ENCODE assay signal across 9 mouse cellular contexts in genomic region chr13:104094531-104095385, GRCm38 (mm10). TPM values are rescaled to one million over a fixed set of nuclear protein-coding genes. Genes with fewer than 3 reads are reported as not detected.
DNase-seq lines count a peak whose midpoint lies in the region; ATAC-seq and TF ChIP-seq lines count a peak whose summit lies in the region.
"Had no signal": no experiment of that assay in that cellular context is flagged by ENCODE, and none has a peak within 500 bp of the region (broad histone marks: within the 10 kb centered on the region; RNA-seq: fewer than 3 reads in every experiment).

No protein-coding gene starts in this region.

- peak; percentile 16 for DNase-seq in urinary bladder, postnatal 25 days (ENCODE audit: low spot score)
- no peak for DNase-seq in urinary bladder, postnatal 10 days (ENCODE audit: low spot score)
- peak; percentile 32 to 33 for DNase-seq in heart, adult 9 months (ENCODE audit: low spot score in 2 of 2)
- DNase-seq in liver, postnatal 0 days: no peak
- DNase-seq in hindbrain, embryonic 11.5 days (ENCODE audit: low spot score): no peak
- no peak for DNase-seq in layer of hippocampus, adult 8-10 months (ENCODE audit: low spot score in 2 of 2)
- no peak for DNase-seq in left cerebral cortex, adult 2 months (ENCODE audit: extremely low spot score in 1 of 2, low spot score in 2 of 2)

- TF ChIP-seq CTCF in liver, postnatal 0 days (IDR thresholded peaks at IDR 0.05; ENCODE audit: low read depth): no peak
- TF ChIP-seq CTCF in left cerebral cortex, adult 2 months (IDR thresholded peaks at IDR 0.05): no peak

- 70% methylated on average over 11 of the region's 11 CpGs for WGBS in liver, postnatal 0 days (ENCODE audit: insufficient replicate concordance)
- WGBS in hindbrain, embryonic 11.5 days: 83% methylated on average over 11 of the region's 11 CpGs

- no peak overlapping the region for H3K4me3 ChIP-seq in liver, postnatal 0 days (ENCODE audit: low read depth, low read length)
- no peak overlapping the region for H3K4me3 ChIP-seq in hindbrain, embryonic 11.5 days (ENCODE audit: low read depth, low read length)
- no peak overlapping the region for H3K4me3 ChIP-seq in left cerebral cortex, adult 2 months
- H3K4me3 ChIP-seq: layer of hippocampus, adult 2 months had no signal

- ATAC-seq in liver, postnatal 0 days: peak; percentile 44; the same call in 1 of the 2 replicates
- no peak for ATAC-seq in megakaryocyte-erythroid progenitor cell, adult 5-6 weeks (replicated peaks; ENCODE audit: low FRiP score, low TSS enrichment, poor library complexity, severe bottlenecking)
- no peak for ATAC-seq in hindbrain, embryonic 11.5 days (ENCODE audit: low FRiP score)

- H3K4me1 ChIP-seq in liver, postnatal 0 days (ENCODE audit: insufficient read depth): no peaks in the 10 kb centered on the region; the same call in 1 of the 2 replicates
- H3K4me1 ChIP-seq in hindbrain, embryonic 11.5 days (replicated peaks; ENCODE audit: control insufficient read depth, insufficient read depth, low read length): no peaks in the 10 kb centered on the region

- H3K27ac ChIP-seq in liver, postnatal 0 days (ENCODE audit: low read depth): no peak overlapping the region
- no peak overlapping the region for H3K27ac ChIP-seq in hindbrain, embryonic 11.5 days (ENCODE audit: low read depth, low read length)
- H3K27ac ChIP-seq in left cerebral cortex, adult 2 months: no peak overlapping the region
- H3K27ac ChIP-seq: layer of hippocampus, adult 2 months had no signal

- no peak for TF ChIP-seq EP300 in liver, postnatal 0 days (IDR thresholded peaks at IDR 0.05; ENCODE audit: low read depth)

- H3K4me2 ChIP-seq in liver, postnatal 0 days (ENCODE audit: low read depth, low read length): no peak overlapping the region
- no peak overlapping the region for H3K4me2 ChIP-seq in hindbrain, embryonic 11.5 days (replicated peaks; ENCODE audit: low read depth, low read length)

- H3K27me3 ChIP-seq in liver, postnatal 0 days (ENCODE audit: insufficient read depth, low read length): no peaks in the 10 kb centered on the region
- no peaks in the 10 kb centered on the region for H3K27me3 ChIP-seq in hindbrain, embryonic 11.5 days (ENCODE audit: control insufficient read depth, insufficient read depth, low read length)

- no peaks in the 10 kb centered on the region for H3K36me3 ChIP-seq in liver, postnatal 0 days (replicated peaks; ENCODE audit: insufficient read depth, low read length)
- H3K36me3 ChIP-seq in hindbrain, embryonic 11.5 days (ENCODE audit: control insufficient read depth, insufficient read depth, low read length): no peaks in the 10 kb centered on the region

- H3K9me3 ChIP-seq in liver, postnatal 0 days (ENCODE audit: low read length): no peaks in the 10 kb centered on the region
- H3K9me3 ChIP-seq in hindbrain, embryonic 11.5 days (ENCODE audit: control insufficient read depth, low read length): no peaks in the 10 kb centered on the region

- intact Hi-C loops in left cerebral cortex, adult 2 months (cut with DNase I): loop anchor here (5.0 kb wide), 1 partner anchor 392 kb away; no protein-coding TSS in a partner anchor

- no peak overlapping the region for H3K9ac ChIP-seq in liver, postnatal 0 days (replicated peaks)
- no peak overlapping the region for H3K9ac ChIP-seq in hindbrain, embryonic 11.5 days (ENCODE audit: low read depth, low read length)

RNA-seq across cellular contexts. Expression of gene Nln, which starts 14.7 kb away (rescaled TPM):
- 40.4 and 61.5 TPM in 2 replicates for polyA plus RNA-seq in liver, postnatal 0 days (2015; fragmentation: Nextera tagmentation; extraction: Ambion mirVana)
- total RNA-seq in megakaryocyte-erythroid progenitor cell, adult 5-6 weeks (2014; fragmentation: Nextera tagmentation): 29.4 and 34.9 TPM in 2 replicates
- total RNA-seq in megakaryocyte-erythroid progenitor cell, adult 5-6 weeks (2017): 47.9 and 58.8 TPM in 2 replicates
- polyA plus RNA-seq in hindbrain, embryonic 11.5 days (2014; fragmentation: Nextera tagmentation; extraction: Ambion mirVana): 22.8 and 26.1 TPM in 2 replicates
- total RNA-seq in layer of hippocampus, adult 8-10 months (2022): 10 to 100 TPM; 19.4 to 28.1 (median 23.6) TPM
- 10 to 100 TPM; 24.1 to 27.0 TPM for total RNA-seq in left cerebral cortex, adult 2 months (2021)

RNA-seq across cellular contexts. Expression of gene Sgtb, which starts 14.8 kb away (rescaled TPM):
- polyA plus RNA-seq in liver, postnatal 0 days (2015; fragmentation: Nextera tagmentation; extraction: Ambion mirVana): 2.1 and 2.2 TPM in 2 replicates
- not detected in 2 replicates for total RNA-seq in megakaryocyte-erythroid progenitor cell, adult 5-6 weeks (2014; fragmentation: Nextera tagmentation)
- not detected in 2 replicates for total RNA-seq in megakaryocyte-erythroid progenitor cell, adult 5-6 weeks (2017)
- polyA plus RNA-seq in hindbrain, embryonic 11.5 days (2014; fragmentation: Nextera tagmentation; extraction: Ambion mirVana): 27.6 and 27.9 TPM in 2 replicates
- total RNA-seq in layer of hippocampus, adult 8-10 months (2022): 10 to 100 TPM; 75.3 to 86.2 (median 80.2) TPM
- 100 to 1,000 TPM; 133 to 139 TPM for total RNA-seq in left cerebral cortex, adult 2 months (2021)

Comparison
In these comparisons a context has a peak if more than half of its experiments do, and no peak if none do; other contexts are left out.
1. DNase-seq: peak in urinary bladder, postnatal 25 days (single experiment) and heart, adult 9 months (2 of 2); none in urinary bladder, postnatal 10 days (single experiment), liver, postnatal 0 days (single experiment), hindbrain, embryonic 11.5 days (single experiment), layer of hippocampus, adult 8-10 months (0 of 2) and left cerebral cortex, adult 2 months (0 of 2).
2. RNA of gene Sgtb, which starts 14.8 kb away (total RNA-seq): 133 to 139 TPM in left cerebral cortex, adult 2 months and 75.3 to 86.2 TPM in layer of hippocampus, adult 8-10 months; not detected in megakaryocyte-erythroid progenitor cell, adult 5-6 weeks; every median in the first group is over 10 times any median in the second.